Mouse (Mus musculus) megakaryocyte, embryonic 14.5 days (primary cell): ENCODE measurements around the gene Rnps1.

Experiments used
- FLI1 ChIP-seq: IDR thresholded peaks from 2 replicates; pipeline ENCODE4 v1.6.1; 2012; ENCODE audit warnings: low read length, inconsistent platforms, mixed read lengths
- GATA1 ChIP-seq: IDR thresholded peaks from 3 replicates; pipeline ENCODE4 v1.6.1; 2012; ENCODE audit warnings: mixed read lengths, low read length, inconsistent platforms, borderline replicate concordance

DNA sequence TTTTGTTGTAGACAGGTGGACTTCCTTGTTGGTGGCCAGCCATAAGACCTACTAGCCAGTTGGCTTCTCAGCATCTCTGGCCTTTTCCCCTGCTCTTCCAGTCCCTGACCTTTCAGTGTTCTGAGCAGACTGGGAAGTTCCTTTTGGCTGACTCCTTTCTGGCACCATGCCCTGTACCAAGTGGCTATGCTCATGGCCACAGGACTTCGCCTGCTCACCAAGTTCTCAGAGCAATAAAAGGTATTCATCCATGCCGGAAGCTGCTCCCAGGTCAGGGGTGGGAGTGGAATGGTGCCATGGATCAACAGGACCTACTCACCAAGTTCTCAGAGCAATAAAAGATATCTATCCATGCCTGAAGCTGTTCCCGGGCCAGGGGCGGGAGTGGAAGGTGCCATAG lies 58.1 kb downstream of the Rnps1 start:
- TF ChIP-seq GATA1 (no peak), FLI1 (no peak)
